Mouse (Mus musculus) embryonic fibroblast, embryonic 13.5 days (primary cell): Measurements from ENCODE around the gene Tapbpl. TPM values are rescaled to one million over a fixed set of nuclear protein-coding genes. Genes with fewer than 3 reads are reported as not detected.

Experiments
- H3K27ac ChIP-seq: 2 replicates; pipeline ENCODE4 v1.5.1; 2012; ENCODE audit warnings: low read length, control low read depth, inconsistent platforms; ENCODE audit not compliant: insufficient read depth
- H3K4me1 ChIP-seq: 2 replicates; pipeline ENCODE4 v1.6.1; 2011; ENCODE audit warnings: low read length; ENCODE audit not compliant: control insufficient read depth, insufficient read depth
- H3K4me3 ChIP-seq: 2 replicates; pipeline ENCODE4 v1.5.1; 2011; ENCODE audit warnings: mild to moderate bottlenecking, control low read depth, low read length; ENCODE audit not compliant: insufficient read depth
- CTCF ChIP-seq: IDR thresholded peaks from 2 replicates; pipeline ENCODE4 v1.5.1; 2011; ENCODE audit warnings: mild to moderate bottlenecking, control low read depth, low read length, moderate library complexity, borderline replicate concordance; ENCODE audit not compliant: insufficient read depth
- POLR2A ChIP-seq: IDR thresholded peaks from 2 replicates; pipeline ENCODE4 v1.6.1; 2011; ENCODE audit warnings: low read depth, mild to moderate bottlenecking, control low read depth, low read length, moderate library complexity
- polyA plus RNA-seq: library from polyadenylated mRNA; stranded (reverse); fragments of >200 nt; gene quantifications from 2 replicates; pipeline ENCODE4 v1.2.4, GENCODE M21; 2011; ENCODE audit warnings: low read depth; ENCODE audit not compliant: missing spikeins, insufficient read length

Tapbpl gene
- polyA plus RNA-seq, 1 experiment = 6.3 TPM

DNA sequence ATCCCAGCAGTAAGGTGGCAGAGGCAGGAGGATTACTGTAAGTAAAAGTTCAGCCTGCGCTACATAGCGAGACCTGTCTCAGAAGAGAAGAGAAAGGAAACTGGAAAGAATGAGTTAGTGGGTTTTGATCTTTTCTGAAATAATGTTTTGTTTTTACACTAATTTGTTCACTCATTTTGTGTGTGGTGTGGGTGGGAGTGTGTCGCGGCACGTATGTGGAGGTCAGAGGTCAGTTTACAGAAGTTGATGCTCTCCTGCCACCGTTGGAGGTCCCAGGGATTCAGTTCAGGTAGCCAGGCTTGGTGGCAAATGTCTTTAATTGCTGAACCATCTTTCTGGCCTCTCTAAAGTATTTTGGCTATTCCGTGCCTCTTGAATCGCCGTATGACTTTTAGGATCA is 32.6 kb upstream of the Tapbpl start:
- H3K4me3 ChIP-seq = no peak overlapping the region
- H3K27ac ChIP-seq = no peak overlapping the region
- no peak for TF ChIP-seq POLR2A
- TF ChIP-seq CTCF = no peak
- H3K4me1 ChIP-seq = no peaks in the 10 kb centered on the region

DNA sequence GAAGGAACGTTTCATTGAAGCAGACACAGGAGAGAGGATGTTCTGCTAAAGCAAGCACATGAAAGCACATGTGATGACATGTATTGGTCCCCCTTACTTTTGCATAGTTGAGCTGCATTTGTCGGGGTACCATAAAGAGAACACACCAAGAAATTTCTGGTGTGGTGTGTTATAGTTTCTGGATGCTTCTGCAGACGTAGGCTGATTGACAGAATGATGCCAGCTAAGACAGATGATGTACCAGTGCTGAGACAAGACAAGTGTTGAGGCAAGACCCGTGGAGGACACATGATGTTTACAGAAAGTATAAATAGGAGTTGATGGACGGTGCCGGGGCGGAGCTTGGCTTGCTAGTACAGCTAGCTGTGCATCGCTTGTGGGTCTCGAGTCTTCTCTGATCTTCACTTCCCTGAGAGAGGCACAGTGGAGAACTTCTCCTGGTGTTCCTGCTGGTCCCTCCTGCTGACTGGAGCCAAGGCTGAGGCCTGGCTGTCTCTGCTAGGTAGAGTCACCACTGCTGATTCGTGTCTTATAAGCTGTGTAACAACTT is 28.4 kb upstream of the Tapbpl start:
- Histone ChIP-seq H3K4me3 (no peak overlapping the region), H3K4me1 (peaks cover 8% of the 10 kb centered on the region; the same call in 1 of the 2 replicates), H3K27ac (no peak overlapping the region)
- TF ChIP-seq POLR2A (no peak), CTCF (no peak)

DNA sequence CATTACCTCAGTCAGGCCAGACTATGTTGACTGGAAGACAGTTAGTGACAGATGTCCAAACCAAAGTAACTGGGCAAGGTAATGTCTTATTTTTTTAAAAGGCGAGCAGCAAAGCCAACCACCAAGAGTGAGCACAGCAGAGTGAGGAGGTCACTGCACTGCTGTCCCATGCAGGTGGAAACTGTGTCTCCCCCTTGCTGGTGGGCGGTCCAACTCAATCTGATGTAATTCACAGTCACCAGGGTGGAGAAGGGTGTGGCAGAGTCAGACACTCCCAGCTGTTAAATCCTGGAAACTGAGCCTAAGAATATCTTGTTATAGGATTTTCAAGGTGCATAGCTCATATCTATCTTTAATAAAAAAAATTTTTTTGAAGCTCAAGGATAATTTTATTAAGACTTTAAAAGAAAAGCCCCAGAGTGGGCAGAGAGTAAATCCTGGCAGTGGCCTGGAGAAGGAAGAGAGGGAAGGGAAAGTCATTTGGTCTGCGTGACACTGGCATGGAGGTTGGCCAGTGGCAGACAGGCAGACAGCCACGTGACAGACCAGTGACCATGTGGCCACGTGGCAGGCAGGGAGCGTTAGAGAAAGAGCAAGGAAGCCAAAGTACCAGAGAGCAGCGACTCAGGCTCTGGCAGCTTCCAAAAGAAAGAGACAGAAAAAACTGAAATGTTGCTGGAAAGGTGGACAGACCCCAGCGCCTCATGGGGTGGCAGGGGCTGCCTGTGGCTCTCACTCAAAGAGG is 24.7 kb upstream of the Tapbpl start:
- no peak for TF ChIP-seq CTCF
- TF ChIP-seq POLR2A = no peak
- peaks cover 8% of the 10 kb centered on the region; the same call in 1 of the 2 replicates for H3K4me1 ChIP-seq
- H3K27ac ChIP-seq = peak overlapping the region; percentile 49
- H3K4me3 ChIP-seq = no peak overlapping the region

DNA sequence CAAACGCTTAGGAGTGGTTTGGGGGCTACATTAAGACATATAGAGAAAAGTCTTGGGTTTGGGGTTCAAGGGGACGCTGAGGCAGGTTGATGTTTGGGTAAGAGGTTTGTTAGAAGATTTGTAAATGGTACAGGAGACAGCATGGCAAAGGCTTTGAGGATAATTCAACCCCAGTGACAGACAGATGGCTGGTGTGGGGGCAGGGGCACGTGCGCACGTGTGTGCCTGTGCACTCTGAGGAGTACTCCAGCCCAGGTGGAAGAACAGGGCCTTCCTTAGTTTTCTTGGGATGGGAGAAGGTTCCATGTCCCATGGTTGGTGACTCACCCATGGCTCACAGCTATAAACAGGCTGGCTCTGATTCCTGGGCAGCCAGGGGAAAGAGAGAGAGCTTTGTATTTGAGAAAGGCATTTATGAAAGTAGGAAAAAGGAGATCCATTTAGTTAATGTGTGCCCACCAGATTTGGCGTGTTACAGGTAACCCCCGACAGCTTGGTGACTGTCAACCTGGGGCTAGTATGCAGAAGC is 23.9 kb upstream of the Tapbpl start:
- no peak overlapping the region for H3K4me3 ChIP-seq
- H3K27ac ChIP-seq = peak overlapping the region; percentile 49
- H3K4me1 ChIP-seq = peaks cover 8% of the 10 kb centered on the region; the same call in 1 of the 2 replicates
- TF ChIP-seq POLR2A (no peak), CTCF (no peak)

DNA sequence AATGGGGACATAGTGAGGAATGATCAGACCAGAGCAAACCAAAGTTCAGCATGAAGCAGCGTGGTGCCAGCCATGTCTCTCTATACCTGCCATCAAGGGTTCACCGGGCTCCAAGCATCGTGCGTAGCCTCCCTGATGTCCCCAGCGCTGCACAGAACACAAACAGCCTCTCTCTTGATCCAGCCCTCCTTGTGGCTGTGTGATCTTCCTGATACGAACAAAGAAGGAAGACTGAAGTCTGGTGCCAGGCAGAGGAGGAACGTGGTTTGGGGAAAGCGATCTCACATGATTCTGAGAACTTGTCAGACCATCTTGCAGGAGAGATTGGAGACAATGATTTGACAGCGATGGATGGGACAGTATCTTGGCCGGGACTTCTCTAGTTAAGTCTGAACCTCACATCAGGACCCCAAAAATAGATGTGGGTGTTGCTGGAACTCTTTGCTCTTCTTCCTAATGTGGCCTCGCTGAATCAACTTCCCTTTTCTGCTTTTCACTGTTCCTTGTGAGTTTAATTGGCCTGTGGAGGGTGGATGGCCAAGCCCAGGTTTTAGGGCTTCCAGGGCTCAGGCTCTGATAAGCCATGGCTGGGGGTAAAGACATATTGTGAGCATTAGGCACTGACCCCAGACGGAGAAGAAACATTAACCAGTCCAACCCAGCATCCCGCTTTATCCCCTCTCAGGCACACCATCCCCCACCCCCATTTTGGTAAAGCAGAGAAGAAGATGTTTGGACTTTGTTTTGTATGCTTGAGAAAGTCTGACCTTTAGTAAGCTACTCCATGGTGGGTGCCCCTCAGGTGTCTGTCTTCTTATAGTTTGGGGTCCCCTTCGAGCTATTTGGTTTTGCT is 22.4 kb upstream of the Tapbpl start:
- H3K4me1 ChIP-seq = peaks cover 8% of the 10 kb centered on the region; the same call in 1 of the 2 replicates
- TF ChIP-seq POLR2A = no peak
- TF ChIP-seq CTCF = no peak
- H3K27ac ChIP-seq = no peak overlapping the region
- no peak overlapping the region for H3K4me3 ChIP-seq

DNA sequence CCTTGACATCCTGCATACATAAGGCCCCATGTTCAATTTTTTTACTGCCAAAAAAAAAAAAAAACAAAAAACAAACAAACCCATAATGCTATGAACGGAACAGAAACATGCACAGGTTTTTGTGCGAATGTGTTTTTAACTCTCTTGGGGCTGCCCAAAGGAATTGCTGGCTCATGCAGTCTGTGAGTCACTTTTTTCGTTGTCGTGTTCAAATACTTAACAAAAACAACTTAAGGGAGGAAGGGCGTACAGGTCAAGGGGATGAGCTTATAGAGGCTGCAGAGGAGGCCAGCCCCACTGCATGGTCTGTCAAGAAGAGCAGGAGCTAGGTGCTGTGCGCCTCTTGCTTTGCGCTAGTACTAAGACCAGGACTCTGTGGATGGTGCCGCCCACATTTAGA is 21.1 kb upstream of the Tapbpl start:
- H3K4me3 ChIP-seq = no peak overlapping the region
- H3K27ac ChIP-seq = no peak overlapping the region
- peaks cover 8% of the 10 kb centered on the region; the same call in 1 of the 2 replicates for H3K4me1 ChIP-seq
- TF ChIP-seq CTCF (no peak), POLR2A (no peak)

DNA sequence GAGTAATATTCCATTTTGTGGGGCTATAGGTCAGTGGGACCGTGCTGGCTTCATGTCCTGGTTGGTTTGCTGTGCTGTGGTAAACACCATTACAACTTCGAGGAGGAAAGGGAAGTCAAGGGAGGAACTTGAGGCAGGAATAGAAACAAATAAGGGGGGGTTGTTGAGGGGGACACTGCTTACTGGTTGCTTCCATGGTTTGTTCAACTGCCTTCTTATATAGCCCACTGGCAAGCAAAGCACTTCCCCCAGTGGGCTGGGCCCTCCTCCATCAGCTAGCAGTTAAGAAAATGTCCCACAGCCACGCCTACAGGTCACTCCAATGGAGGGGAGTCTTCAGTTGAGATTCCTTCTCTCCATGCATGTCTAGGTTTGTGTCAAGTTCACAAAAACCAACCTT is 20.6 kb upstream of the Tapbpl start:
- Histone ChIP-seq H3K4me3 (no peak overlapping the region), H3K4me1 (peaks cover 8% of the 10 kb centered on the region; the same call in 1 of the 2 replicates), H3K27ac (no peak overlapping the region)
- TF ChIP-seq POLR2A = no peak
- no peak for TF ChIP-seq CTCF

DNA sequence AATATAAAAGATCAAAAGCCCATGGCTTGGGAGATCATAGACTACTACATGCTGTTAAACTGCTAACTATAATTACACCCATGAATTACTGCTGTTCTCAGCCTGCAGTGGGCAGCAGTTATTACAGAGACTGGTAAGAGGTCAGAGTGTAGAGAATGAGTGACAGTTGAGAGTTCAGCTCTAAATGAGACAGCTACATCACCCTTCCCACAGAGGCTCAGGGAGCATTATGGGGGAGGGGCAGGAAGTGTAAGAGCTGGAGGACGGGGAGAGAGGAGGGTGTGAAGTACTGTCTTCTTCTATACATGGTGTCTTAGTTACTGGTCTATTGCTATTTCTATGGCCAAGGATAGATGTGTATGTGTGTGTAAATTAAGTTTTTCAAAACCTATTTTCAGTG is 12.9 kb upstream of the Tapbpl start:
- no peak for TF ChIP-seq POLR2A
- no peak for TF ChIP-seq CTCF
- Histone ChIP-seq H3K27ac (no peak overlapping the region), H3K4me1 (no peaks in the 10 kb centered on the region), H3K4me3 (no peak overlapping the region)

DNA sequence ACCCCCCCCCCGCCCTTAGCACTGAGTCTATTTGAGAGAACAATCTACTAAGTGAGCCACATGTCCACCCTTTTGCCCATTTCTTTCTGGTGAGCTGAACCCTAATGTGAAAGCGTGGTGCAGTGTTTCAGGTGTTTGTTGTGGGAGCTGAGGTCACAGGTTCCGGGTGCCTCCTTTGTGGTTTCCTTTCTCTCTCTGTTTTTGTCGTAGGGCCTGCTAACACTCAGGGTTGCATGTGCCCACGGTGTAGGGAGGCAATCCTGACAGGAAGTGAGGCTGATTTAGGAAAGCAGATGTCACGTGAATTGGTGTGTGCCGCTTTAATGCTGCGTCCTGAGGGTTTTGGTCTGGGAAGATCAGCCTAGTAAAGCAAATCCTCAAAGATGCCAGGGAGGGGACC is 9.9 kb upstream of the Tapbpl start:
- no peak for TF ChIP-seq CTCF
- no peak for TF ChIP-seq POLR2A

More for the DNA sequence above, 9.9 kb upstream of the Tapbpl start:
- H3K4me1 ChIP-seq = no peaks in the 10 kb centered on the region
- H3K4me3 ChIP-seq = no peak overlapping the region
- H3K27ac ChIP-seq = no peak overlapping the region
